Mouse (Mus musculus) liver, embryonic 14.5 days (tissue): ENCODE results near the gene Ybx2.
"Not testable (repeated sequence)": the region's sequence is repeated elsewhere in the genome, so short reads cannot be mapped to it uniquely, and the experiment has no call there.

ENCODE experiments used
- CTCF ChIP-seq: IDR thresholded peaks from 2 replicates; pipeline ENCODE4 v1.5.1; 2016; ENCODE audit warnings: antibody characterized with exemption, low read depth, control low read depth
- EP300 ChIP-seq: IDR thresholded peaks from 2 replicates; pipeline ENCODE4 v1.6.1; 2016; ENCODE audit warnings: antibody characterized with exemption, low read depth

DNA sequence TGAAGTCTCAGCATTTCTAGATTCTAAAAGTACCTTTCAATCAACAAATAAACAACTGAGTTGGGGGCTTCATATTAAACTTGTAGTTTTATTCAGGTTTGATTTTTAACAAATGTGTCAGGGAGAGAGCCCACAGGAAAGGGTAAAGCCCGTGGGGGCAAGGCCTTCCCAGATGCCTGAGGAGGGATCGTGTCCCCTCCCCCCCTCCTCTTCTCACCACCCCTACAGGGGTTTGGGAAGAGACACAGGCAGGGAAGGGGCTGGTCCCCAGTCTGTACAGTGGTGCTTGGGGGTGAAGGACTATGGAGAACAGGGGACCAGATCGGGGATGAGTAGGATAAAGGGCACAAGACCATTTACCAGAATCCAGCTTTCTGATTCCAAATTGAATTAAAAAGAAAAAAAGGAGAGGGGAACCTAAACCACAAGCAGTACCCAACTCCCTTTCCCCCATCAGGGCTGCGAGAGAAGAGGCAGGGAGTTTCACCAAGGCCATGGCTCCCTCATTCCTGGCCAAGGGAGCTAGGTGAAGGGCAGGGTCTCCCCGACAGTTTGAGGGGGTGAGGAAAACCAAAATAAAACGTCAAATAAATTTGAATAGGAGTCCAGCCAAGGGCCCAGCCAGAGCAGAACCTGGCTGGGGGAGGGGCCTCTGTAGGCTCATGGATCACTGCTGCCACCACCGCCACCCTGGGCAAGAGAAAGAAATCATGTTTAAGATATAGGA is 18.8 kb upstream of the Ybx2 start:
- not testable (repeated sequence) for TF ChIP-seq CTCF, EP300
